Mouse (Mus musculus): ENCODE data around the gene Ankrd65. TPM values are rescaled to one million over a fixed set of nuclear protein-coding genes. Genes with fewer than 3 reads are reported as not detected.

Ankrd65 gene
- total and polyA plus RNA-seq, 3 experiments = not detected

- H3K27ac ChIP-seq (ENCODE audit: insufficient read depth, low read depth) = peak overlapping the region; percentile 39
- no peaks in the 10 kb centered on the region for H3K9me3 ChIP-seq (replicated peaks; ENCODE audit: low read length)
- peak overlapping the region; percentile 71 for H3K9ac ChIP-seq (ENCODE audit: insufficient read depth, low read depth)
- peak; percentile 97 for DNase-seq (ENCODE audit: extremely low read depth)
- in situ Hi-C loops (cut with MboI; ENCODE audit: low pct_ligation_motif_present, low pct_unique_long_range_greater_than_20kb, low sequenced_read_pairs) = no loop called here
- peak; percentile 89 for TF ChIP-seq MYC (IDR thresholded peaks at IDR 0.05; ENCODE audit: low read depth, low read length)
- 0 out of 2 replicates have a peak, but pooled peaks have one; percentile 59 for TF ChIP-seq E2F4 (IDR thresholded peaks at IDR 0.05; ENCODE audit: insufficient replicate concordance, low read depth, low read length)
- TF ChIP-seq MXI1 (IDR thresholded peaks at IDR 0.05; ENCODE audit: low read depth, low read length) = peak; percentile 85
- no peak for TF ChIP-seq USF1 (IDR thresholded peaks at IDR 0.05; ENCODE audit: low read depth, low read length)
- peak; percentile 86 for TF ChIP-seq ELF1 (IDR thresholded peaks at IDR 0.05; ENCODE audit: low read depth, low read length)
- TF ChIP-seq CHD2 (IDR thresholded peaks at IDR 0.05; ENCODE audit: low read length) = peak; percentile 97
- TF ChIP-seq ZNF384 (IDR thresholded peaks at IDR 0.05; ENCODE audit: low read depth, low read length) = no peak
- TF ChIP-seq MAX (IDR thresholded peaks at IDR 0.05; ENCODE audit: low read length) = peak; percentile 83
- no peak for TF ChIP-seq SMC3 (IDR thresholded peaks at IDR 0.05; ENCODE audit: low read depth, low read length)
- peak; percentile 90; the same call in 1 of the 2 replicates for TF ChIP-seq KAT2A (IDR thresholded peaks at IDR 0.05; ENCODE audit: insufficient replicate concordance, low read length)
- TF ChIP-seq TBP (conservative IDR thresholded peaks at IDR 0.05; ENCODE audit: low read depth, low read length) = peak; percentile 91
- peak; percentile 57 for TF ChIP-seq NELFE (IDR thresholded peaks at IDR 0.05; ENCODE audit: low read depth, low read length)
- TF ChIP-seq BHLHE40 (IDR thresholded peaks at IDR 0.05; ENCODE audit: low read depth, low read length) = peak; percentile 55
- peak; percentile 91 for TF ChIP-seq TCF12 (IDR thresholded peaks at IDR 0.05; ENCODE audit: low read depth, low read length)
- peak; percentile 79 for TF ChIP-seq MEF2A (IDR thresholded peaks at IDR 0.05; ENCODE audit: borderline replicate concordance, low read depth, low read length)
- no peak for TF ChIP-seq MAZ (IDR thresholded peaks at IDR 0.05; ENCODE audit: low read depth, low read length)
- TF ChIP-seq SIN3A (IDR thresholded peaks at IDR 0.05; ENCODE audit: low read length) = peak; percentile 87
- peak; percentile 76; the same call in 1 of the 2 replicates for TF ChIP-seq UBTF (IDR thresholded peaks at IDR 0.05; ENCODE audit: low read depth, low read length)
- TF ChIP-seq POLR2A (IDR thresholded peaks at IDR 0.05; ENCODE audit: low read depth, low read length) = peak; percentile 83
- TF ChIP-seq HCFC1 (IDR thresholded peaks at IDR 0.05; ENCODE audit: low read depth, low read length) = peak; percentile 96
- TF ChIP-seq IRF4 (IDR thresholded peaks at IDR 0.05; ENCODE audit: low read depth, low read length) = peak; percentile 72; the same call in 1 of the 2 replicates
- TF ChIP-seq USF2 (conservative IDR thresholded peaks at IDR 0.05; ENCODE audit: low read depth, low read length) = no peak
- H3K79me2 ChIP-seq (replicated peaks; ENCODE audit: control insufficient read depth, extremely low read depth, insufficient read depth, poor library complexity, severe bottlenecking) = peaks cover 28% of the 10 kb centered on the region
- H3K4me1 ChIP-seq (ENCODE audit: control insufficient read depth in 1 of 2, insufficient read depth in 2 of 2) = peaks cover 10 to 22% of the 10 kb centered on the region in 2 experiments
- dilution Hi-C loops (cut with MboI; ENCODE audit: extremely low pct_ligation_motif_present, extremely low pct_unique_long_range_greater_than_20kb, low sequenced_read_pairs) = no loop called here
- H3K4me3 ChIP-seq (replicated peaks in 1 of 3; ENCODE audit: low read depth in 2 of 3, low read length in 2 of 3, poor library complexity in 1 of 3) = peak overlapping the region; percentile 83 to 98 (median 94)
- H3K4me2 ChIP-seq (ENCODE audit: insufficient read depth, low read depth, poor library complexity, severe bottlenecking) = peak overlapping the region; percentile 97; the same call in 1 of the 2 replicates
- peaks cover 22 to 35% of the 10 kb centered on the region in 2 experiments for H3K36me3 ChIP-seq (replicated peaks in 1 of 2; ENCODE audit: control insufficient read depth in 1 of 2, insufficient read depth in 1 of 2, low read length in 1 of 2)
- H3K27me3 ChIP-seq (replicated peaks) = peaks cover 6% of the 10 kb centered on the region
These were observed 13.3 kb downstream of the Ankrd65 start for GRCm38 (mm10) chr4:155803340-155804041.
